Mouse (Mus musculus) spleen, embryonic (tissue): ENCODE measurements at regions not wholly inside any gene's neighbourhood (a gene's known extent, or its start where the extent isn't known, plus 50 kb on each side); places are given as distances from the start of the nearest gene placed in this dataset.

Experiments
- CTCF ChIA-PET: fragments of 350-600 bp; sonication (Branson Sonifier 250); formaldehyde crosslinking; loops from one replicate; lab custom pipeline; 2022; lab: Charles Lee

- CTCF ChIA-PET: no interaction called here
Observed at GRCm38 (mm10) chr10:43710186-43710885, 132.3 kb downstream of the Cd24a start.

- CTCF ChIA-PET: no interaction called here
Observed at GRCm38 (mm10) chr10:43710886-43711256, 132.8 kb downstream of the Cd24a start.

- CTCF ChIA-PET: no interaction called here
Observed at GRCm38 (mm10) chr10:43712657-43713056, 134.6 kb downstream of the Cd24a start.

- CTCF ChIA-PET: no interaction called here
Observed at GRCm38 (mm10) chr10:43718768-43719167, 140.7 kb downstream of the Cd24a start.

- CTCF ChIA-PET: no interaction called here
Observed at GRCm38 (mm10) chr10:43721356-43721755, 143.3 kb downstream of the Cd24a start.

GRCm38 (mm10) chr10:43722164-43722563, 144.1 kb downstream of the Cd24a start:
- CTCF ChIA-PET: no interaction called here

GRCm38 (mm10) chr10:43722711-43723614, 144.9 kb downstream of the Cd24a start:
- CTCF ChIA-PET: no interaction called here

GRCm38 (mm10) chr10:43723615-43723937, 145.5 kb downstream of the Cd24a start:
- CTCF ChIA-PET: no interaction called here

- CTCF ChIA-PET: interaction anchor here (0.5 kb wide), 1 partner anchor 99 kb away, joined by 3 read pairs; no protein-coding TSS in a partner anchor
Observed at GRCm38 (mm10) chr10:43727746-43728145, 149.7 kb downstream of the Cd24a start.

- CTCF ChIA-PET: no interaction called here
Observed at GRCm38 (mm10) chr10:43729184-43729583, 151.1 kb downstream of the Cd24a start.

- CTCF ChIA-PET: no interaction called here
Observed at GRCm38 (mm10) chr10:43733618-43734415, 155.7 kb downstream of the Cd24a start.

- CTCF ChIA-PET: interaction anchor here (0.5 to 1.3 kb wide), 2 partner anchors 13 to 73 kb away, joined by 5 to 10 read pairs; no protein-coding TSS in a partner anchor
Observed at GRCm38 (mm10) chr10:43739181-43739580, 161.1 kb downstream of the Cd24a start.

- CTCF ChIA-PET: interaction anchor here (0.5 to 1.3 kb wide), 3 partner anchors 12 to 433 kb away, joined by 5 to 10 read pairs (median 5); no protein-coding TSS in a partner anchor
Observed at GRCm38 (mm10) chr10:43739718-43740117, 161.6 kb downstream of the Cd24a start.

- CTCF ChIA-PET: interaction anchor here (0.6 kb wide), 1 partner anchor 434 kb away, joined by 5 read pairs; no protein-coding TSS in a partner anchor
Observed at GRCm38 (mm10) chr10:43740204-43740865, 161.2 kb downstream of the Qrsl1 start.

GRCm38 (mm10) chr10:43741361-43742084, 160.0 kb downstream of the Qrsl1 start:
- CTCF ChIA-PET: no interaction called here

GRCm38 (mm10) chr10:43742085-43743054, 159.2 kb downstream of the Qrsl1 start:
- CTCF ChIA-PET: interaction anchor here (0.6 kb wide), 1 partner anchor 12 kb away, joined by 8 read pairs; no protein-coding TSS in a partner anchor

- CTCF ChIA-PET: interaction anchor here (0.9 kb wide), 1 partner anchor 52 kb away, joined by 4 read pairs; no protein-coding TSS in a partner anchor
Observed at GRCm38 (mm10) chr10:43743188-43744120, 158.1 kb downstream of the Qrsl1 start.
